Mouse (Mus musculus) lung, adult 2 months (tissue): ENCODE data around the gene Olfr557.

Experiments
- CTCF ChIP-seq: fragments of 200-500 bp; IDR thresholded peaks from 2 replicates; pipeline ENCODE4 v1.5.1; 2011; ENCODE audit warnings: mild to moderate bottlenecking, low read length, control low read depth; ENCODE audit not compliant: insufficient read depth
- POLR2A ChIP-seq: fragments of 200-500 bp; IDR thresholded peaks from 2 replicates; pipeline ENCODE4 v1.6.1; 2011; ENCODE audit warnings: low read depth, mild to moderate bottlenecking, control low read depth, low read length, borderline replicate concordance; ENCODE audit errors: extremely low read depth

DNA sequence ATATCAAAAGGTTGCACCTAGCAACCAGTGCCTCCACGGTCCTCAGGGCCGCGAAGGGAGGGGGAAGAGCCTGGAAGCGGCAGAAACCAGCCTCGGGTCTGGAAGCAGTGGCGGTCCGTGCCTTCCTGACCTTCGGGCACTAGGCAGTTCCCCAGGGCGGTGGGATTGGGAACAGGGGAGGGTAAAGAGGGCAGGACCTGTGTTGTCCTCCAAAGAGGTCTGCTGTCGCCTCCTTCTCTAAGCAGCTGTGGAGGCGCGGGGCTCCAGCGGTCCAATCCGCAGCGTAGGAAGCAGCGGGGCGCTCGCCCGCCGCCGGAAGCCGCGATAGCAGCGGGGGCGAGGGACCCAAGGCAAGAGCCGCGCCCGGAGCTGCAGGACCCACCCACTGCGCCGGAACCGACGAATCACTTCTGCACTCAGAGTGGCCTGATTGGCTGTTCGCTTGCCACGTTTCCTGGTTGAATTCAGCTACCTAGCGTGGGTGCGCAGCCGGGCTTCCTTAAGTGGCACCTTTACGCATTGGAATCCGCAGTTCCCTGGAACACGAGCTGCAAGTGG lies 8.7 kb upstream of the Olfr557 start, which contains the start of gene Trim68:
- TF ChIP-seq POLR2A (peak; percentile 58; the same call in 1 of the 2 replicates), CTCF (no peak)
